Mouse (Mus musculus): Measurements from ENCODE around the gene Cdca7l.
"Not testable (repeated sequence)": the region's sequence is repeated elsewhere in the genome, so short reads cannot be mapped to it uniquely, and the experiment has no call there.

Gene Cdca7l

GRCm38 (mm10) chr12:117862655-117863054 lies 58.6 kb downstream of the Cdca7l start:
- DNase-seq (ENCODE audit: low read depth, low spot score) = no peak

- no peak for DNase-seq (ENCODE audit: low read depth, low spot score)
These were observed 63.8 kb downstream of the Cdca7l start for GRCm38 (mm10) chr12:117867708-117868564.

GRCm38 (mm10) chr12:117872265-117872664 lies 68.2 kb downstream of the Cdca7l start:
- no peak for DNase-seq (ENCODE audit: low read depth, low spot score)

- no peak for DNase-seq (ENCODE audit: low read depth, low spot score)
These were observed 74.3 kb downstream of the Cdca7l start for GRCm38 (mm10) chr12:117878341-117878740.

GRCm38 (mm10) chr12:117884627-117885026 lies 80.5 kb downstream of the Cdca7l start:
- no peak for DNase-seq (ENCODE audit: low read depth, low spot score)

GRCm38 (mm10) chr12:117887422-117887821 lies 83.3 kb downstream of the Cdca7l start:
- DNase-seq (ENCODE audit: low read depth, low spot score) = no peak

GRCm38 (mm10) chr12:117900798-117901197 lies 96.7 kb downstream of the Cdca7l start:
- DNase-seq (ENCODE audit: low read depth, low spot score) = not testable (repeated sequence)

- not testable (repeated sequence) for DNase-seq (ENCODE audit: low read depth, low spot score)
These were observed 97.3 kb downstream of the Cdca7l start for GRCm38 (mm10) chr12:117901352-117901751.

- DNase-seq (ENCODE audit: low read depth, low spot score) = no peak
These were observed 99.6 kb downstream of the Cdca7l start for GRCm38 (mm10) chr12:117903671-117904070.

- not testable (repeated sequence) for DNase-seq (ENCODE audit: low read depth, low spot score)
These were observed 101.2 kb downstream of the Cdca7l start for GRCm38 (mm10) chr12:117905232-117905840.

- DNase-seq (ENCODE audit: low read depth, low spot score) = no peak
These were observed 107.3 kb downstream of the Cdca7l start for GRCm38 (mm10) chr12:117911396-117911795.

- DNase-seq (ENCODE audit: low read depth, low spot score) = no peak
These were observed 110.6 kb downstream of the Cdca7l start for GRCm38 (mm10) chr12:117914613-117915245.

- no peak for DNase-seq (ENCODE audit: low read depth, low spot score)
These were observed 111.9 kb downstream of the Cdca7l start for GRCm38 (mm10) chr12:117915826-117916588.

Measured in c-Kit-negative CD71-positive TER-119-positive erythroid progenitor cells, embryonic 14.5 days (primary cell).